Mouse (Mus musculus): ENCODE data around the gene Orm3.

Gene Orm3

GRCm38 (mm10) chr4:63355877-63356665 is at the start of gene Orm3:
Gene Orm3, plus strand, starts transcription at chr4:63356162.
- no peak for DNase-seq (ENCODE audit: low spot score in 2 of 2)

GRCm38 (mm10) chr4:63307175-63308062 is 48.5 kb upstream of the Orm3 start:
- peak; percentile 86 to 90 for DNase-seq (ENCODE audit: low spot score in 2 of 2)

GRCm38 (mm10) chr4:63308316-63308715 is 47.6 kb upstream of the Orm3 start:
- no peak for DNase-seq (ENCODE audit: low spot score in 2 of 2)

- DNase-seq (ENCODE audit: low spot score in 2 of 2) = no peak
Observed at GRCm38 (mm10) chr4:63310247-63310855, 45.6 kb upstream of the Orm3 start.

- no peak for DNase-seq (ENCODE audit: low spot score in 2 of 2)
Observed at GRCm38 (mm10) chr4:63311426-63311825, 44.5 kb upstream of the Orm3 start.

GRCm38 (mm10) chr4:63314063-63314462 is 41.9 kb upstream of the Orm3 start:
- no peak for DNase-seq (ENCODE audit: low spot score in 2 of 2)

- DNase-seq (ENCODE audit: low spot score in 2 of 2) = no peak
Observed at GRCm38 (mm10) chr4:63316076-63316746, 39.8 kb upstream of the Orm3 start.

GRCm38 (mm10) chr4:63319566-63319965 is 36.4 kb upstream of the Orm3 start:
- DNase-seq (ENCODE audit: low spot score in 2 of 2) = peak; percentile 54

GRCm38 (mm10) chr4:63323275-63323815 is 32.6 kb upstream of the Orm3 start:
- no peak for DNase-seq (ENCODE audit: low spot score in 2 of 2)

GRCm38 (mm10) chr4:63333403-63333802 is 22.6 kb upstream of the Orm3 start:
- DNase-seq (ENCODE audit: low spot score in 2 of 2) = no peak

- no peak for DNase-seq (ENCODE audit: low spot score in 2 of 2)
Observed at GRCm38 (mm10) chr4:63338414-63339076, 17.4 kb upstream of the Orm3 start.

- no peak for DNase-seq (ENCODE audit: low spot score in 2 of 2)
Observed at GRCm38 (mm10) chr4:63342491-63342890, 13.5 kb upstream of the Orm3 start.

- no peak for DNase-seq (ENCODE audit: low spot score in 2 of 2)
Observed at GRCm38 (mm10) chr4:63343608-63344007, 12.4 kb upstream of the Orm3 start.

GRCm38 (mm10) chr4:63344295-63344694 is 11.7 kb upstream of the Orm3 start, which contains the start of gene Orm1:
Gene Orm1, plus strand, starts transcription at chr4:63344560.
- no peak for DNase-seq (ENCODE audit: low spot score in 2 of 2)

- DNase-seq (ENCODE audit: low spot score in 2 of 2) = no peak
Observed at GRCm38 (mm10) chr4:63345261-63345660, 10.7 kb upstream of the Orm3 start.

GRCm38 (mm10) chr4:63346659-63347058 is 9.3 kb upstream of the Orm3 start:
- no peak for DNase-seq (ENCODE audit: low spot score in 2 of 2)

- DNase-seq (ENCODE audit: low spot score in 2 of 2) = no peak
Observed at GRCm38 (mm10) chr4:63348524-63348923, 7.4 kb upstream of the Orm3 start.

GRCm38 (mm10) chr4:63356981-63357570 is 1.1 kb downstream of the Orm3 start:
- DNase-seq (ENCODE audit: low spot score in 2 of 2) = no peak

GRCm38 (mm10) chr4:63359861-63360260 is 3.9 kb downstream of the Orm3 start:
- no peak for DNase-seq (ENCODE audit: low spot score in 2 of 2)

GRCm38 (mm10) chr4:63362150-63362549 is 6.2 kb downstream of the Orm3 start, which contains the start of gene Orm2:
Gene Orm2, plus strand, starts transcription at chr4:63362449.
- no peak for DNase-seq (ENCODE audit: low spot score in 2 of 2)

Data from frontal cortex, postnatal 25 days (tissue).